ENCODE assay signal across 29 mouse cellular contexts in genomic region chr19:57036860-57037259, GRCm38 (mm10). TPM values are rescaled to one million over a fixed set of nuclear protein-coding genes. Genes with fewer than 3 reads are reported as not detected.
DNase-seq lines count a peak whose midpoint lies in the region; ATAC-seq and TF ChIP-seq lines count a peak whose summit lies in the region.
"Had no signal": no experiment of that assay in that cellular context is flagged by ENCODE, and none has a peak within 500 bp of the region (broad histone marks: within the 10 kb centered on the region; RNA-seq: fewer than 3 reads in every experiment).

No protein-coding gene starts in this region.

- no peak for TF ChIP-seq CTCF in midbrain, postnatal 0 days (IDR thresholded peaks at IDR 0.05)

- H3K4me2 ChIP-seq in midbrain, postnatal 0 days (ENCODE audit: low read depth, low read length, poor library complexity, severe bottlenecking), result no peak overlapping the region
- H3K4me2 ChIP-seq in midbrain, embryonic 15.5 days, result no peak overlapping the region
- H3K4me2 ChIP-seq: embryonic facial prominence, embryonic 13.5 days; embryonic facial prominence, embryonic 15.5 days; forebrain, embryonic 12.5 days had no signal

- no peaks in the 10 kb centered on the region for H3K27me3 ChIP-seq in midbrain, postnatal 0 days (ENCODE audit: insufficient read depth, low read length)
- H3K27me3 ChIP-seq in midbrain, embryonic 15.5 days (replicated peaks), result no peaks in the 10 kb centered on the region
- H3K27me3 ChIP-seq: CH12.LX; embryonic facial prominence, embryonic 13.5 days; embryonic facial prominence, embryonic 15.5 days; forebrain, embryonic 12.5 days; Patski had no signal

- H3K27ac ChIP-seq in midbrain, postnatal 0 days (ENCODE audit: low read depth, low read length), result no peak overlapping the region
- no peak overlapping the region for H3K27ac ChIP-seq in midbrain, embryonic 15.5 days
- H3K27ac ChIP-seq: embryonic facial prominence, embryonic 13.5 days; embryonic facial prominence, embryonic 15.5 days; forebrain, embryonic 10.5 days; forebrain, embryonic 12.5 days had no signal

- ATAC-seq in midbrain, postnatal 0 days (ENCODE audit: low FRiP score), result no peak
- ATAC-seq in midbrain, embryonic 15.5 days (replicated peaks), result no peak
- ATAC-seq: CD4-positive, CD25-positive, alpha-beta regulatory T cell, adult 4 months; forebrain, embryonic 14.5 days; forebrain, embryonic 16.5 days; Patski had no signal

- peaks cover 38% of the 10 kb centered on the region for H3K36me3 ChIP-seq in midbrain, postnatal 0 days (ENCODE audit: insufficient read depth, low read length)
- no peaks in the 10 kb centered on the region; the same call in 1 of the 2 replicates for H3K36me3 ChIP-seq in midbrain, embryonic 15.5 days (replicated peaks)
- H3K36me3 ChIP-seq: embryonic facial prominence, embryonic 13.5 days; forebrain, embryonic 12.5 days; G1E had no signal

- 78% methylated on average over 15 of the region's 15 CpGs for WGBS in midbrain, postnatal 0 days
- 87% methylated on average over 15 of the region's 15 CpGs for WGBS in midbrain, embryonic 15.5 days

- H3K9me3 ChIP-seq in midbrain, postnatal 0 days (ENCODE audit: low read length), result no peaks in the 10 kb centered on the region
- H3K9me3 ChIP-seq in midbrain, embryonic 15.5 days, result no peaks in the 10 kb centered on the region
- H3K9me3 ChIP-seq: embryonic facial prominence, embryonic 13.5 days; embryonic facial prominence, embryonic 15.5 days; forebrain, embryonic 10.5 days; forebrain, embryonic 12.5 days; G1E had no signal

- peak; percentile 35 for DNase-seq in gastrocnemius, adult 18-20 months (ENCODE audit: low spot score)
- DNase-seq in gastrocnemius, postnatal 14 days, result no peak
- peak; percentile 50 for DNase-seq in gastrocnemius, postnatal 25 days
- no peak for DNase-seq in gastrocnemius, postnatal 36 days
- DNase-seq in midbrain, postnatal 0 days (ENCODE audit: low spot score), result no peak
- DNase-seq: adrenal gland, adult 2 months; adrenal gland, postnatal 10 days; adrenal gland, postnatal 25 days; B cell, adult 2 months; cerebellum, adult 11 months; cerebellum, adult 18-20 months; cerebellum, adult 8-10 months; cerebellum, adult 9-11 months; cerebellum, postnatal 14 days; cerebellum, postnatal 36 days; embryo, embryonic 11 days had no signal

- no peaks in the 10 kb centered on the region for H3K4me1 ChIP-seq in midbrain, postnatal 0 days (ENCODE audit: insufficient read depth, low read length)
- H3K4me1 ChIP-seq in midbrain, embryonic 15.5 days, result no peaks in the 10 kb centered on the region
- H3K4me1 ChIP-seq: forebrain, embryonic 10.5 days; forebrain, embryonic 12.5 days had no signal

- intact Hi-C loops in gastrocnemius, postnatal 14 days (cut with DNase I; ENCODE audit: low total_unique reads), result no loop called here
- intact Hi-C loops in gastrocnemius, postnatal 36 days (cut with DNase I), result no loop called here

- H3K4me3 ChIP-seq in midbrain, postnatal 0 days (ENCODE audit: low read depth, low read length), result no peak overlapping the region
- H3K4me3 ChIP-seq in midbrain, embryonic 15.5 days, result no peak overlapping the region
- H3K4me3 ChIP-seq: embryonic facial prominence, embryonic 13.5 days; embryonic facial prominence, embryonic 15.5 days; erythroblast, embryonic 14.5 days; forebrain, embryonic 10.5 days; forebrain, embryonic 12.5 days had no signal

- H3K9ac ChIP-seq in midbrain, postnatal 0 days (replicated peaks; ENCODE audit: low read length, poor library complexity, severe bottlenecking), result 0 out of 2 replicates have a peak overlapping the region, but pooled peaks have one; percentile 29
- no peak overlapping the region for H3K9ac ChIP-seq in midbrain, embryonic 15.5 days
- H3K9ac ChIP-seq: embryonic facial prominence, embryonic 13.5 days; embryonic facial prominence, embryonic 15.5 days; forebrain, embryonic 12.5 days had no signal

RNA-seq across cellular contexts. Expression of gene Afap1l2, which starts 28.8 kb away (rescaled TPM):
- 1 to 10 TPM; 1.2 to 1.9 TPM for total RNA-seq in gastrocnemius, adult 18-20 months (2021)
- total RNA-seq in gastrocnemius, postnatal 14 days (2021), result 10 to 100 TPM in 1 of 2 experiments, 1 to 10 TPM in 1; 6.0 to 11.0 TPM
- total RNA-seq in gastrocnemius, postnatal 25 days (2021), result 1 to 10 TPM; 2.3 to 3.8 TPM
- 1 to 10 TPM; 1.6 to 2.2 TPM for total RNA-seq in gastrocnemius, postnatal 36 days (2021)
- 13.2 and 15.3 TPM in 2 replicates for total RNA-seq in midbrain, postnatal 0 days (2014; rRNA removed)
- 8.1 and 10.8 TPM in 2 replicates for polyA plus RNA-seq in midbrain, postnatal 0 days (2015; fragmentation: Nextera tagmentation; extraction: Ambion mirVana)
- polyA plus RNA-seq in midbrain, embryonic 15.5 days (2015; fragmentation: Nextera tagmentation; extraction: Ambion mirVana), result 9.6 and 11.0 TPM in 2 replicates
- total RNA-seq: common myeloid progenitor, adult 5-6 weeks had no signal
- polyA plus RNA-seq: CD4-positive, CD25-positive, alpha-beta regulatory T cell, adult 4 months; erythroblast, embryonic 14.5 days; G1E had no signal

Comparison
In these comparisons a context has a peak if more than half of its experiments do, and no peak if none do; other contexts are left out.
1. DNase-seq: peak in gastrocnemius, adult 18-20 months (single experiment) and gastrocnemius, postnatal 25 days (single experiment); none in gastrocnemius, postnatal 14 days (single experiment), gastrocnemius, postnatal 36 days (0 of 2) and midbrain, postnatal 0 days (single experiment).